Mouse (Mus musculus) small intestine, adult 2 months (tissue): Measurements from ENCODE around the gene Anks1. TPM values are rescaled to one million over a fixed set of nuclear protein-coding genes. Genes with fewer than 3 reads are reported as not detected.

Source experiments
- H3K27ac ChIP-seq: fragments of 200-500 bp; 2 replicates; pipeline ENCODE4 v1.5.1; 2012; ENCODE audit warnings: low read depth, low read length, control low read depth, inconsistent platforms; ENCODE audit not compliant: insufficient read depth
- H3K27me3 ChIP-seq: fragments of 200-500 bp; 2 replicates; pipeline ENCODE4 v1.6.1; 2012; ENCODE audit warnings: mild to moderate bottlenecking, moderate library complexity, low read length, inconsistent platforms; ENCODE audit not compliant: control insufficient read depth, insufficient read depth
- H3K36me3 ChIP-seq: fragments of 200-500 bp; 2 replicates; pipeline ENCODE4 v1.6.1; 2012; ENCODE audit warnings: mild to moderate bottlenecking, low read length, control low read depth, inconsistent platforms; ENCODE audit not compliant: control insufficient read depth, insufficient read depth
- H3K4me1 ChIP-seq: fragments of 200-500 bp; 2 replicates; pipeline ENCODE4 v1.6.1; 2012; ENCODE audit warnings: low read length, inconsistent platforms, mixed read lengths; ENCODE audit not compliant: control insufficient read depth, insufficient read depth, insufficient read length
- H3K4me3 ChIP-seq: fragments of 200-500 bp; 2 replicates; pipeline ENCODE4 v1.5.1; 2012; ENCODE audit warnings: low read depth, mild to moderate bottlenecking, control low read depth, inconsistent platforms, low read length, moderate library complexity
- CTCF ChIP-seq: fragments of 200-500 bp; IDR thresholded peaks from 2 replicates; pipeline ENCODE4 v1.5.1; 2012; ENCODE audit warnings: low read depth, mild to moderate bottlenecking, control low read depth, inconsistent platforms, low read length, moderate library complexity, mixed read lengths; ENCODE audit not compliant: insufficient replicate concordance, insufficient read length; ENCODE audit errors: extremely low read depth
- POLR2A ChIP-seq: fragments of 200-500 bp; IDR thresholded peaks from 2 replicates; pipeline ENCODE4 v1.6.1; 2012; ENCODE audit warnings: low read depth, mild to moderate bottlenecking, control low read depth, inconsistent platforms, low read length, moderate library complexity
- WGBS: fragments of 180-500 bp; shearing (Covaris S2); methylation state at CpG from one replicate; pipeline ENCODE4 v1.1.7; 2018; 5-methylcytosine and 5-hydroxymethylcytosine counted together
- polyA plus RNA-seq: library from polyadenylated mRNA; depleted of rRNA; stranded (reverse); fragments of >200 nt; gene quantifications from 2 replicates; pipeline ENCODE4 v1.2.3, GENCODE M21; 2012

Gene Anks1
- polyA plus RNA-seq, 1 experiment: 28.2 TPM

DNA sequence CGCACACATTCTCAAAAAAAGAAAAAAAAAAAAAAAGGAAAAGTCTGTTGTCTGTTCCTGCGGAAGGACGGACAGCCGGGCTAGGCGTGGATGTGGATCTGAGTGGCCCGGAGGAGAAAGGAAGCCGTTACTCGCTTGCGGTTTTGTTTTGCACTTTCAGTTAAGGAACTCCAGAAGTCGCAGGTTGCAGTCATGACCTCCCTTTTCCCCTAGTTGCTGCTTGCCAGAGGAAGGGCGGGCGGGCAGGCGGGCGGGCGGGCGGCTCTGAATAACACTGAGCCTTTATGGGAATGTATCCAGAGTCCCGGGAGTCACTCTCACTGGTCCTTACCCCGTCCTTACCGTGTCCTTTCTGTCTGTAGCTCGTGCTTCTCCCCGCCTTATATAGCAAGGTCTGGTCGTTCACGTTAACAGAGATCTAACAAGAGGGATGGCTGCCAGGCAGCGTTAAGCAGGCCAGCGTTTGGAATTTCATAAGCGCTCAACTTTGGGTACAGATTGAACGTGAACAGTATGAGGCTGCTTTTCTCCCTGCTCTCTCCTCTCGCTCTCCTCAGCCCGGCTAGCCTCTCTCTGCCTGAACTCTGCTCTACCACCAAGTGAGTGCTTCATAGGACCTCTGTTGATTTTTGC, 98.2 kb downstream of the Anks1 start:
- Histone ChIP-seq H3K4me3 (peak overlapping the region; percentile 51), H3K27ac (peak overlapping the region; percentile 63), H3K36me3 (peaks cover 14% of the 10 kb centered on the region), H3K27me3 (no peaks in the 10 kb centered on the region), H3K4me1 (peaks cover 6% of the 10 kb centered on the region)
- TF ChIP-seq CTCF (no peak), POLR2A (no peak)
- WGBS: 48% methylated on average over 29 of the region's 29 CpGs

DNA sequence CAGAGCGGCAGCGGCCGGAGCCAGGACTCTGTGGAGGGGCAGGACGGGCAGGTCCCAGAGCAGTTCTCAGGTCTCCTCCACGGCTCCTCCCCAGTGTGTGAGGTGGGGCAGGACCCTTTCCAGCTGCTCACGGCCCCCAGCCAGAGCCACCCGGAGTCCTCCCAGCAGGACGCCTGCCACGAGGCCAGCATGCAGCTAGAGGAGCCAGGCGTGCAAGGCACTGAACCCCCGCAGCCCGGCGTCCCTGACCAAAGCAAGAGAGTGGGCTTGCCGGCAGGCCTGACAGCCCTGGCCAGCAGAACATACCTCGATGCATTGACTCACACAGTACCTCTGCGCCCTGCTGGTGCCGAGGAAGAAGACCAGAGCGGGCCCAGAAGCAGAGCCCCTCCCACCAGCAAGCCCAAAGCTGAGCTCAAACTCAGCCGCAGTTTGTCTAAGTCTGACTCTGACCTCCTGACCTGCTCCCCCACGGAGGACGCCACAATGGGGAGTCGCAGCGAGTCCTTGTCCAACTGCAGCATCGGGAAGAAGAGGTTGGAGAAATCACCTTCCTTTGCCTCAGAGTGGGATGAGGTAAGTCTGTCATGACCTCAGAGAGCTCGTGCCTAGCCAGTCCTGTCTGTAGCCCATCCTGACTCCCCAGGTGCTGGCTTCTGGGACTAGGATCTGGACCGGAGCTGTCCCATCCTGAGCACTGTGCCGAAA, 98.9 kb downstream of the Anks1 start:
- H3K4me3 ChIP-seq: peak overlapping the region; percentile 51
- TF ChIP-seq CTCF (no peak), POLR2A (no peak)
- WGBS: 68% methylated on average over 27 of the region's 27 CpGs

GRCm38 (mm10) chr17:28008565-28008981, 99.5 kb downstream of the Anks1 start:
- H3K27ac ChIP-seq: peak overlapping the region; percentile 63
- H3K36me3 ChIP-seq: peaks cover 13% of the 10 kb centered on the region
- WGBS: 80% methylated on average over 8 of the region's 8 CpGs
- TF ChIP-seq CTCF: no peak
- TF ChIP-seq POLR2A: no peak
- peaks cover 15% of the 10 kb centered on the region for H3K4me1 ChIP-seq
- no peaks in the 10 kb centered on the region for H3K27me3 ChIP-seq
- peak overlapping the region; percentile 51 for H3K4me3 ChIP-seq

More for the DNA sequence above, 98.9 kb downstream of the Anks1 start:
- H3K27me3 ChIP-seq: no peaks in the 10 kb centered on the region
- peak overlapping the region; percentile 63 for H3K27ac ChIP-seq
- H3K36me3 ChIP-seq: peaks cover 13% of the 10 kb centered on the region
- peaks cover 10% of the 10 kb centered on the region for H3K4me1 ChIP-seq

DNA sequence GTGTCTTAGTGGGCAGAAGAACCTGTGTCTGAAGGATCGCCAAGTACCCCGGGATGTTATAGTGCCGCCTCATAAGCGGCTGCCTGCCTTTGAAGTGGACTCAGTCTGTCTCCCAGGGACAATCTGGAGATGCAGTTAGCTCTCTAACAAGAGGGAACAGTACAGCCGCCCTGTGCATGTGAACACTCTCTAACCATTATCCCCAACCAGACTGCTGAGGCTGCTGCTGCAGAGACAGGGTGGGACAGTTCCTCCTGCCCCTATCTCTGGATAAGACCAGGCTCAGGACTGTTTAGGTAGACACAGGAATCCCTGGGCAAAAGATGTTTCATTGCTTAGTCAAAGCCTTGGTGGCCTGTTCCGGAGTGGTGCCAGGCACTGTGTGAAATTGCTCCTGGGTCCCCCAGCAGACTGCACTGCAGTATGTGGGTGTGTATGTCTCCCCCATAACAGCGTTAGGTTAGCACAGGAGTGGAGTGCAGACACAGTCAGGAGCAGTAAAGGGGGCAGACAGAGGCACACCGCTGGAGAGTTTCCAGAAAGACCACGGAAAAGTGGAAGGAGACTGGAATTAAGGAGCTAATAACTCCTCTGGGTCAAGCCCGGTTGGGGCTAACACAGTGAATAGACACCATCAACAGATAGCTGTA, 100.1 kb downstream of the Anks1 start:
- no peaks in the 10 kb centered on the region for H3K27me3 ChIP-seq
- H3K4me1 ChIP-seq: peaks cover 18% of the 10 kb centered on the region
- peak overlapping the region; percentile 63 for H3K27ac ChIP-seq
- H3K4me3 ChIP-seq: peak overlapping the region; percentile 51
- TF ChIP-seq POLR2A (no peak), CTCF (no peak)
- WGBS: 77% methylated on average over 10 of the region's 10 CpGs
- H3K36me3 ChIP-seq: peaks cover 13% of the 10 kb centered on the region

GRCm38 (mm10) chr17:28009716-28010114, 100.6 kb downstream of the Anks1 start:
- Histone ChIP-seq H3K27me3 (no peaks in the 10 kb centered on the region), H3K36me3 (peaks cover 13% of the 10 kb centered on the region), H3K27ac (no peak overlapping the region), H3K4me3 (no peak overlapping the region), H3K4me1 (peaks cover 18% of the 10 kb centered on the region)
- 83% methylated on average over 7 of the region's 7 CpGs for WGBS
- TF ChIP-seq CTCF (no peak), POLR2A (no peak)

- Histone ChIP-seq H3K4me1 (peaks cover 25% of the 10 kb centered on the region), H3K27me3 (no peaks in the 10 kb centered on the region), H3K27ac (no peak overlapping the region), H3K36me3 (peaks cover 10% of the 10 kb centered on the region), H3K4me3 (no peak overlapping the region)
- TF ChIP-seq CTCF: no peak
- no peak for TF ChIP-seq POLR2A
- 96% methylated on average over 2 of the region's 2 CpGs for WGBS
These were observed 101.8 kb downstream of the Anks1 start for GRCm38 (mm10) chr17:28010925-28011324.

GRCm38 (mm10) chr17:28012851-28013250, 103.7 kb downstream of the Anks1 start:
- WGBS: 63% methylated on average over 6 of the region's 6 CpGs
- Histone ChIP-seq H3K4me1 (peaks cover 26% of the 10 kb centered on the region), H3K27me3 (no peaks in the 10 kb centered on the region), H3K27ac (no peak overlapping the region; the same call in 1 of the 2 replicates), H3K4me3 (no peak overlapping the region), H3K36me3 (peaks cover 9% of the 10 kb centered on the region; the same call in 1 of the 2 replicates)
- TF ChIP-seq CTCF (no peak), POLR2A (no peak)
